Mouse (Mus musculus) small intestine, adult 2 months (tissue): Measurements from ENCODE around the gene Foxk2.
"Not testable (repeated sequence)": the region's sequence is repeated elsewhere in the genome, so short reads cannot be mapped to it uniquely, and the experiment has no call there.

Experiments used
- CTCF ChIP-seq: fragments of 200-500 bp; IDR thresholded peaks from 2 replicates; pipeline ENCODE4 v1.5.1; 2012; ENCODE audit warnings: low read depth, mild to moderate bottlenecking, control low read depth, inconsistent platforms, low read length, moderate library complexity, mixed read lengths; ENCODE audit not compliant: insufficient replicate concordance, insufficient read length; ENCODE audit errors: extremely low read depth
- POLR2A ChIP-seq: fragments of 200-500 bp; IDR thresholded peaks from 2 replicates; pipeline ENCODE4 v1.6.1; 2012; ENCODE audit warnings: low read depth, mild to moderate bottlenecking, control low read depth, inconsistent platforms, low read length, moderate library complexity

DNA sequence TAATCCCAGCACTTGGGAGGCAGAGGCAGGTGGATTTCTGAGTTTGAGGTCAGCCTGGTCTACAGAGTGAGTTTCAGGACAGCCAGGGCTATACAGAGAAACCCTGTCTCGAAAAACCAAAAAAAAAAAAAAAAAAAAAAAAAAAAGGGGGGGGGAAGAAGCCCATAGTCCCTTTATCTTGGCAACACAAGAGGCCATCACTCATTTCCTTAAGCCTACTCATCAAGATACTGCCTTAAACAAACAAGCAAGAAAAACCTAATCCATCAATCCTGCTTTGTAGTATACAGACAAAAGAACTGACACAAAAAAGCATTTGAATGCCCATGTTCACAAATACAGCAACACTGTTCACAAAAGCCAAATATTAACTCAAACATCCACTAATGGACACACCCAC lies 82.6 kb downstream of the Foxk2 start:
- TF ChIP-seq POLR2A, CTCF: not testable (repeated sequence)
